Mouse (Mus musculus) C2C12 (cell line): ENCODE measurements around the gene Ablim2.

Experiments used
- CEBPB ChIP-seq: IDR thresholded peaks from one replicate; pipeline ENCODE4 v1.6.1; 2011; ENCODE audit warnings: low read depth, mild to moderate bottlenecking, control low read depth, moderate library complexity
- CTCF ChIP-seq: IDR thresholded peaks from one replicate; pipeline ENCODE4 v1.5.1; 2011; ENCODE audit not compliant: control insufficient read depth, insufficient read depth, insufficient read length
- FOSL1 ChIP-seq: IDR thresholded peaks from one replicate; pipeline ENCODE4 v1.8.0; 2011; ENCODE audit warnings: mild to moderate bottlenecking, low read length; ENCODE audit not compliant: poor library complexity, insufficient read depth, severe bottlenecking
- MAX ChIP-seq: IDR thresholded peaks from one replicate; pipeline ENCODE4 v1.6.1; 2011; ENCODE audit warnings: mild to moderate bottlenecking, control low read depth
- MYOD1 ChIP-seq: IDR thresholded peaks from one replicate; pipeline ENCODE4 v1.6.1; 2011; ENCODE audit warnings: low read depth; ENCODE audit not compliant: control insufficient read depth, insufficient read length
- MYOG ChIP-seq: IDR thresholded peaks from one replicate; pipeline ENCODE4 v1.6.1; 2011; ENCODE audit not compliant: control insufficient read depth, insufficient read length; ENCODE audit errors: extremely low read depth
- USF1 ChIP-seq: IDR thresholded peaks from one replicate; pipeline ENCODE4 v1.6.1; 2011; ENCODE audit warnings: low read depth, mild to moderate bottlenecking, control low read depth, moderate library complexity

DNA sequence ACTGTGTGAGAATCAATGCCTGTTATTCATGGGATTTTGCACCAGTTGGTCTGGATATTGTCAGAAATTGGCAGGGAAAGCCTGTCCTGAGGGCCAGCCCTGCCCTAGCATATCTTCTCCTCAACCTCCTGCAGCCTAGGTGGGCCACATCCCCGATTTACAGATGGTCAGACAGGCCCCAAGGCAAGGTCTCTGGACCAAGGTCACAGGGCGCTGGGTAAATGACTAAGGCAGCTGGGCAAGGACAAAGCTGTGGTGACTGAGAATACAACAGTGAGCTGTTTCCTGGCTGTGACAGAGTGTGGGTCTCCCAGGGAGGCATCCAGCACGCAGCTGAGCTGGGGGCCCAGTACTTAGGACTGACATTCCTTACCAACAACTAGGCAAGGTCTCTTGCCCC is 23.4 kb downstream of the Ablim2 start:
- TF ChIP-seq CTCF (no peak), MAX (no peak), CEBPB (no peak), MYOG (no peak), USF1 (no peak), MYOD1 (no peak), FOSL1 (no peak)
